11 mouse cellular contexts compared by ENCODE assay signal in the genomic region with DNA sequence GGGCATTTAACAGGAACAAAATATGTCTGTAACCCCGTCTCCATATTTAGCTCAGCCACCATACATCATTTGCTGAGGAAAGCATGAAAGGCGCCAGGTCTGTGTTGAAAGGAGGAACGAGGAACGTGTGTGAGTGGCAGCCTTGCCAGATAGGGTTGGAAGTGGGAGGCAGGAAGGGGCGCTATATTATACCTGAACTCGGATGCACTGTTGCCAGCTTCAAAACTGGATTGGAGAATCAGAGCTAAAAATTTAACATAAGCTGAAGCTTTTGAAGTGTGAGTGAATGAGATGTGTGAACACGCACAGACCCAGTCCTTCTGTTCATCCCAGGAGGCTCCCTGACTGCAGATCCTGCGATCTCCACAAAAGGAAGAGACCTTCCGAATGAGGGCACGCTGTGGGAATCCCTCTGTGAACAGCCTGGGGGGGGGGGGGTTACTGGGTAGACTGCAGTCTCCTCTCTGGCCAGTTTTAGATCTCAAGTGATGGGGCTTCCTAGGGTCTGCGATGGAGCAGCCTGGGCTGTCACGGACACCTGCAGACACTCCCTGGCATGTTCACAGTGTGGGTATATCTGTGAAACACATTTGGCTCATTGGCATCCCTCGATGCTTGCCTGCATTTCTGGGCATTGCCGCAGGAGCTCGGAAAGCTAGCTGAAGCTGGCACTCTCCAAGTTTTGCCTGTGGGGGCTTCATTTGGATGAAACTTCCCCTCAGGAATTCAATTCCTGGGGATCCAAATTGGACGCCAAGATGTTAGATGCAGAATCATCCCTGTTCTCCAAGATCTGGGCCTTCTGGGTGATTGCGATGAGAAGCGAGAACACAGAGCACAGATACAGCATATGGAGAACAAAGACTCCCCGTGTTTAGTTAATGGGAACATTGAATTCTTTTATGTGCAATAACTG.
DNase-seq lines count a peak whose midpoint lies in the region; TF ChIP-seq lines count a peak whose summit lies in the region.
"Had no signal": no experiment of that assay in that cellular context is flagged by ENCODE, and none has a peak within 500 bp of the region (broad histone marks: within the 10 kb centered on the region; RNA-seq: fewer than 3 reads in every experiment).

No protein-coding gene starts in this region.

- intact Hi-C loops in left cerebral cortex, postnatal 10 days (cut with DNase I) = no loop called here

- no peak for TF ChIP-seq CTCF in brain, embryonic 14.5 days (IDR thresholded peaks at IDR 0.05; ENCODE audit: borderline replicate concordance, extremely low read depth, insufficient read depth, insufficient read length)

- no peak for TF ChIP-seq POLR2A in brain, embryonic 14.5 days (IDR thresholded peaks at IDR 0.05; ENCODE audit: borderline replicate concordance, extremely low read depth, insufficient read depth, insufficient read length, poor library complexity, severe bottlenecking)

- peak; percentile 90 for DNase-seq in brain, embryonic 14.5 days (ENCODE audit: low read depth)
- DNase-seq in cerebellum, adult 11-12 months = peak; percentile 50
- peak; percentile 46 to 66 for DNase-seq in frontal cortex, postnatal 14 days (ENCODE audit: low spot score in 2 of 2)
- peak; percentile 43 to 77 for DNase-seq in left cerebral cortex, postnatal 10 days (ENCODE audit: extremely low spot score in 1 of 2, low spot score in 2 of 2)
- no peak for DNase-seq in urinary bladder, postnatal 10 days (ENCODE audit: low spot score)
- DNase-seq in kidney, adult 18-20 months = no peak
- DNase-seq in embryo, embryonic 9.5 days (ENCODE audit: extremely low spot score) = no peak
- no peak for DNase-seq in urinary bladder, adult 18-20 months (ENCODE audit: low spot score in 2 of 2)
- DNase-seq: kidney, postnatal 10 days; lung, postnatal 36 days; thymus, postnatal 14 days had no signal

Comparison
In these comparisons a context has a peak if more than half of its experiments do, and no peak if none do; other contexts are left out.
1. DNase-seq: peak in brain, embryonic 14.5 days (single experiment), cerebellum, adult 11-12 months (single experiment), frontal cortex, postnatal 14 days (2 of 2) and left cerebral cortex, postnatal 10 days (2 of 2); none in urinary bladder, postnatal 10 days (single experiment), kidney, adult 18-20 months (single experiment), embryo, embryonic 9.5 days (single experiment) and urinary bladder, adult 18-20 months (0 of 2).